17 mouse cellular contexts compared by ENCODE assay signal in the genomic region with DNA sequence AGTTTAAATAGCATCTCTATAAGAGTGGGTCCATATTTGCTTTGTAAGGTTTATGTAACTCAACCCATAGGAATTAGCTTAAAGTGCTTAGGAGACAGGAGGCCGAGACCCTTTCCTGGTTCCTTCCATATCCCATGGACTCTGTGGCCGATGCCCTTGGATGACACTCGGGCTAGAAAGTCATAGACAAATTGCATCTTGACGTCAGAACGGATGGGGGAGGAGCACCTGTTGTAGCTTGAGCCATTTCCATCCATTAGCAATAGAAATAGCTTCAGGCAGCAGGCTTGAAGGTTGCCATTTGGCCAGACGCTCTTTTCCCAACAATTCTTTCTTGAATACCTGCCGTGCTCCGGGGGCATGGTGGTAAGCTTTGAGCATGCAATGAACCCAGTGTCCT.
DNase-seq lines count a peak whose midpoint lies in the region; ATAC-seq and TF ChIP-seq lines count a peak whose summit lies in the region.
"Had no signal": no experiment of that assay in that cellular context is flagged by ENCODE, and none has a peak within 500 bp of the region (broad histone marks: within the 10 kb centered on the region; RNA-seq: fewer than 3 reads in every experiment).

No protein-coding gene starts in this region.

- H3K9me3 ChIP-seq in kidney, embryonic 15.5 days (replicated peaks), result no peaks in the 10 kb centered on the region
- H3K9me3 ChIP-seq in lung, embryonic 16.5 days (ENCODE audit: control insufficient read depth, low read length), result no peaks in the 10 kb centered on the region
- H3K9me3 ChIP-seq in stomach, embryonic 16.5 days (replicated peaks; ENCODE audit: control insufficient read depth, low read length), result no peaks in the 10 kb centered on the region
- H3K9me3 ChIP-seq: embryonic facial prominence, embryonic 15.5 days; forebrain, embryonic 10.5 days; midbrain, embryonic 12.5 days; neural tube, embryonic 12.5 days had no signal

- H3K27me3 ChIP-seq in kidney, embryonic 15.5 days, result no peaks in the 10 kb centered on the region
- H3K27me3 ChIP-seq in lung, embryonic 16.5 days (ENCODE audit: control insufficient read depth, insufficient read depth, low read depth, low read length), result no peaks in the 10 kb centered on the region
- H3K27me3 ChIP-seq in stomach, embryonic 16.5 days (ENCODE audit: control insufficient read depth, insufficient read depth, low read length), result no peaks in the 10 kb centered on the region
- H3K27me3 ChIP-seq: limb, embryonic 12.5 days; neural tube, embryonic 12.5 days had no signal

- no peak for TF ChIP-seq CTCF in lung, adult 2 months (IDR thresholded peaks at IDR 0.05; ENCODE audit: insufficient read depth, low read length)

- no peak overlapping the region for H3K9ac ChIP-seq in kidney, embryonic 15.5 days
- H3K9ac ChIP-seq in lung, embryonic 16.5 days (ENCODE audit: low read length), result no peak overlapping the region
- no peak overlapping the region for H3K9ac ChIP-seq in stomach, embryonic 16.5 days (ENCODE audit: low read length)
- H3K9ac ChIP-seq: embryonic facial prominence, embryonic 15.5 days; hindbrain, embryonic 14.5 days; limb, embryonic 12.5 days; liver, embryonic 14.5 days; midbrain, embryonic 12.5 days; neural tube, embryonic 12.5 days had no signal

- H3K4me1 ChIP-seq in kidney, embryonic 15.5 days, result peaks cover 43% of the 10 kb centered on the region
- peaks cover 34% of the 10 kb centered on the region for H3K4me1 ChIP-seq in lung, embryonic 16.5 days (replicated peaks; ENCODE audit: control insufficient read depth, insufficient read depth, low read length)
- peaks cover 22% of the 10 kb centered on the region for H3K4me1 ChIP-seq in lung, adult 2 months (ENCODE audit: control insufficient read depth, insufficient read depth, low read length)
- H3K4me1 ChIP-seq in stomach, embryonic 16.5 days (ENCODE audit: control insufficient read depth, insufficient read depth, low read length), result peaks cover 16% of the 10 kb centered on the region
- H3K4me1 ChIP-seq: forebrain, embryonic 10.5 days; midbrain, embryonic 12.5 days; neural tube, embryonic 12.5 days had no signal

- H3K4me3 ChIP-seq in kidney, embryonic 15.5 days (replicated peaks), result no peak overlapping the region
- H3K4me3 ChIP-seq in lung, embryonic 16.5 days (ENCODE audit: low read length), result no peak overlapping the region
- H3K4me3 ChIP-seq in lung, adult 2 months (replicated peaks; ENCODE audit: extremely low read depth, low read depth, low read length), result no peak overlapping the region
- H3K4me3 ChIP-seq in stomach, embryonic 16.5 days (replicated peaks; ENCODE audit: low read length), result no peak overlapping the region
- H3K4me3 ChIP-seq: embryonic facial prominence, embryonic 15.5 days; forebrain, embryonic 10.5 days; limb, embryonic 12.5 days; midbrain, embryonic 12.5 days; neural tube, embryonic 12.5 days had no signal

- no peak for ATAC-seq in kidney, embryonic 15.5 days (replicated peaks; ENCODE audit: low FRiP score)
- no peak for ATAC-seq in lung, embryonic 16.5 days (ENCODE audit: low read depth)
- ATAC-seq in stomach, embryonic 16.5 days (ENCODE audit: insufficient read depth, low FRiP score), result no peak

- no peak overlapping the region for H3K4me2 ChIP-seq in kidney, embryonic 15.5 days
- no peak overlapping the region for H3K4me2 ChIP-seq in lung, embryonic 16.5 days (ENCODE audit: low read depth, low read length)
- no peak overlapping the region for H3K4me2 ChIP-seq in stomach, embryonic 16.5 days (ENCODE audit: low read depth, low read length)
- H3K4me2 ChIP-seq: embryonic facial prominence, embryonic 15.5 days; hindbrain, embryonic 14.5 days; limb, embryonic 12.5 days; midbrain, embryonic 12.5 days; neural tube, embryonic 12.5 days had no signal

- no peaks in the 10 kb centered on the region for H3K36me3 ChIP-seq in kidney, embryonic 15.5 days
- no peaks in the 10 kb centered on the region for H3K36me3 ChIP-seq in lung, embryonic 16.5 days (ENCODE audit: control insufficient read depth, insufficient read depth, low read length)
- no peaks in the 10 kb centered on the region for H3K36me3 ChIP-seq in stomach, embryonic 16.5 days (ENCODE audit: control insufficient read depth, insufficient read depth, low read length)
- H3K36me3 ChIP-seq: embryonic facial prominence, embryonic 15.5 days; forebrain, embryonic 10.5 days; limb, embryonic 12.5 days; midbrain, embryonic 12.5 days; neural tube, embryonic 12.5 days had no signal

- DNase-seq in heart, adult 11 months, result peak; percentile 93
- no peak for DNase-seq in heart, postnatal 4 days
- peak; percentile 14 for DNase-seq in kidney, adult 11 months
- DNase-seq in lung, adult 2 months, result no peak
- DNase-seq: cerebellum, adult 2 months; cerebellum, postnatal 36 days; right cerebral cortex, adult 18-20 months had no signal

- TF ChIP-seq POLR2A in lung, adult 2 months (IDR thresholded peaks at IDR 0.05; ENCODE audit: borderline replicate concordance, extremely low read depth, low read depth, low read length), result no peak

- WGBS in kidney, embryonic 15.5 days, result 66% methylated on average over 8 of the region's 8 CpGs
- WGBS in lung, embryonic 16.5 days, result 82% methylated on average over 8 of the region's 8 CpGs
- 66% methylated on average over 8 of the region's 8 CpGs for WGBS in lung, adult 2 months
- 74% methylated on average over 8 of the region's 8 CpGs for WGBS in stomach, embryonic 16.5 days

- no peak overlapping the region for H3K27ac ChIP-seq in kidney, embryonic 15.5 days
- H3K27ac ChIP-seq in lung, embryonic 16.5 days (ENCODE audit: low read length), result peak overlapping the region; percentile 53
- peak overlapping the region; percentile 46; the same call in 1 of the 2 replicates for H3K27ac ChIP-seq in stomach, embryonic 16.5 days (ENCODE audit: low read length)
- H3K27ac ChIP-seq: embryonic facial prominence, embryonic 15.5 days; forebrain, embryonic 10.5 days; hindbrain, embryonic 14.5 days; limb, embryonic 12.5 days; liver, embryonic 14.5 days; midbrain, embryonic 12.5 days; neural tube, embryonic 12.5 days had no signal

Comparison
In these comparisons a context has a peak if more than half of its experiments do, and no peak if none do; other contexts are left out.
1. DNase-seq: peak in heart, adult 11 months (single experiment) and kidney, adult 11 months (single experiment); none in heart, postnatal 4 days (single experiment) and lung, adult 2 months (single experiment).